Mouse (Mus musculus) ES-E14 (cell line): ENCODE measurements around the gene Gm6169. TPM values are rescaled to one million over a fixed set of nuclear protein-coding genes. Genes with fewer than 3 reads are reported as not detected.
"Not testable (repeated sequence)": the region's sequence is repeated elsewhere in the genome, so short reads cannot be mapped to it uniquely, and the experiment has no call there.

Experiments
- DNase-seq: peaks from one replicate; pipeline ENCODE4 v3.0.0-alpha.2; 2013; ENCODE audit warnings: low read depth, low spot score
- H3K27ac ChIP-seq: 2 replicates; pipeline ENCODE4 v1.5.1; 2012; ENCODE audit warnings: low read depth, mild to moderate bottlenecking, low read length, moderate library complexity, mixed read lengths; ENCODE audit not compliant: poor library complexity, insufficient read depth, severe bottlenecking
- H3K36me3 ChIP-seq: 2 replicates; pipeline ENCODE4 v1.6.1; 2012; ENCODE audit warnings: mild to moderate bottlenecking, low read length, moderate library complexity, mixed read lengths; ENCODE audit not compliant: control insufficient read depth, poor library complexity, insufficient read depth, severe bottlenecking
- H3K4me1 ChIP-seq, 2 experiments: fragments of 150-350 bp in 1 of 2; sonication (generic) in 1 of 2; 2 replicates each; pipeline ENCODE4 v1.6.1; 2012; ENCODE audit warnings: low read length in 2 of 2, mild to moderate bottlenecking in 1 of 2, mixed read lengths in 1 of 2; ENCODE audit not compliant: control insufficient read depth in 2 of 2, insufficient read depth in 2 of 2, poor library complexity in 1 of 2
- H3K4me3 ChIP-seq, 2 experiments: fragments of 150-350 bp in 1 of 2; sonication (generic) in 1 of 2; 2 replicates each; pipeline ENCODE4 v1.5.1; 2012; ENCODE audit warnings: low read length in 2 of 2, low read depth in 1 of 2, mild to moderate bottlenecking in 1 of 2, mixed read lengths in 1 of 2; ENCODE audit not compliant: insufficient read depth in 1 of 2, poor library complexity in 1 of 2, severe bottlenecking in 1 of 2
- H3K9ac ChIP-seq: 2 replicates; pipeline ENCODE4 v1.6.1; 2012; ENCODE audit warnings: low read depth, mild to moderate bottlenecking, low read length, mixed read lengths; ENCODE audit not compliant: poor library complexity, insufficient read depth, severe bottlenecking
- H3K9me3 ChIP-seq: fragments of 150-350 bp; sonication (generic); 2 replicates; pipeline ENCODE4 v1.6.1; 2012; ENCODE audit warnings: low read depth, mild to moderate bottlenecking, low read length; ENCODE audit not compliant: control insufficient read depth, insufficient read depth
- CHD2 ChIP-seq: IDR thresholded peaks from 2 replicates; pipeline ENCODE4 v1.6.1; 2014; ENCODE audit warnings: mild to moderate bottlenecking, low read depth, low read length, inconsistent platforms
- HCFC1 ChIP-seq: IDR thresholded peaks from 2 replicates; pipeline ENCODE4 v1.6.1; 2012; ENCODE audit warnings: low read length, inconsistent platforms, borderline replicate concordance; ENCODE audit not compliant: insufficient read depth
- MAFK ChIP-seq: IDR thresholded peaks from 2 replicates; pipeline ENCODE4 v1.6.1; 2014; ENCODE audit warnings: mild to moderate bottlenecking, low read depth, low read length, inconsistent platforms; ENCODE audit not compliant: insufficient read depth
- ZC3H11A ChIP-seq: IDR thresholded peaks from 2 replicates; pipeline ENCODE4 v1.6.1; 2012; ENCODE audit warnings: low read depth, mild to moderate bottlenecking, inconsistent platforms, low read length, borderline replicate concordance
- ZNF384 ChIP-seq: IDR thresholded peaks from 2 replicates; pipeline ENCODE4 v1.6.1; 2012; ENCODE audit warnings: low read depth, low read length, inconsistent platforms
- in situ Hi-C, 2 experiments: fragments of 600-800 bp; cut with MboI; formaldehyde crosslinking; loops; one replicate each; pipeline ENCODE4 v1.15.1; 2025; ENCODE audit warnings: low sequenced_read_pairs in 2 of 2, inconsistent platforms in 1 of 2; ENCODE audit not compliant: unreplicated experiment in 2 of 2
- total RNA-seq: library from RNA; depleted of rRNA; stranded (reverse); fragments of 300-350 nt; gene quantifications from 2 replicates; pipeline ENCODE4 v1.2.3, GENCODE M21; 2012

Gene Gm6169
- total RNA-seq, 1 experiment: 8.4 TPM

DNA sequence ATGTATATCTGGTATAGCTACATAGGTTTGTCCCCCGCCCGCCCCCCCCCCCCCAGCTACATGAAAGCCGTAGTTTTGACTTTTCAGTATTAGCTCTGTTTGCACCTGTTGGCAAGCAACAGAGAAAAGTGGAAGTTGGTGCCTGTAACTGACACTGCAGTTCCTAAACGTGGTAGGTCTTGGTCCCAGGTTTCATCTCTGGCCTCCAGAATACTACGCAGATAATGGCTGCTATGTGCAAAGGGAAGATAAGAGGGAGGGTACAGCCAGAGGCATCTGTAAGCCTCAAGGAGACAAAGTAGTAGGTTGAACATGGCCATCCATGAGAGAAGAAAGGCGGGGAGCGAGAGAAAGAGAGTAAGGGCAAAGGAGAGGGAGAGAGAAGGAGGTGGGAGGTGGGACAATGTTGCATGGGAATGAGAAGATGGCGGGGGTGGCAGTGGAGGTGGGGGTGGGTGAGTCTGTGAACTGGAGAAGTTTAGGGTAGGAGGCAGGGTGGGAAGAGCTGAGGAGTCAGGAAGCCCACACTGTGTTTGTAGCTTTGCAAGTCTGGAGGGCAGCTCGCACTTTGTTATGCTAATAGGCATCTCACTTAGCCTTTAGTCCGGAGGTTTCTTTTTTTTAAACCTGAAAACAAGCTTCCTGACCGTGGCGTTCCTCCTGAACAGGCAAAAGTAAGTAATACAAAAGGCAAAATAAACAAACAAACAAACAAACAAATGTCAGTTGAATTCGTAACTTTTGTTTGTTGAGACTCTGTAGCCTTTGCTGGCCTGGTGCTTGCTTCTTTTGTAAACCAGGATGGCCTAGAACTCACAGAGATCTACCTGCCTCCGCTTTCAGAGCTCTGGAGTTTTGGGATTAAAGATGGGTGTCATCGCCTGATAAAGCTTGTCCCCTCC, 32.1 kb downstream of the Gm6169 start, which contains the start of gene Fam169a:
Gene Fam169a, plus strand, starts transcription at position 638 of the 902 bp plus-strand sequence.
- Histone ChIP-seq H3K9ac (peak within 1 kb of the TSS; percentile 69; the same call in 1 of the 2 replicates), H3K27ac (peak within 1 kb of the TSS; percentile 96), H3K9me3 (no peaks in the 10 kb centered on the region), H3K4me1 (peaks cover 13 to 15% of the 10 kb centered on the region in 2 experiments), H3K36me3 (no peaks in the 10 kb centered on the region), H3K4me3 (peak within 1 kb of the TSS; percentile 57 to 66)
- DNase-seq: peak; percentile 77
- in situ Hi-C loops: no loop called here
- peak; percentile 88 for TF ChIP-seq ZNF384
- TF ChIP-seq MAFK: no peak

DNA sequence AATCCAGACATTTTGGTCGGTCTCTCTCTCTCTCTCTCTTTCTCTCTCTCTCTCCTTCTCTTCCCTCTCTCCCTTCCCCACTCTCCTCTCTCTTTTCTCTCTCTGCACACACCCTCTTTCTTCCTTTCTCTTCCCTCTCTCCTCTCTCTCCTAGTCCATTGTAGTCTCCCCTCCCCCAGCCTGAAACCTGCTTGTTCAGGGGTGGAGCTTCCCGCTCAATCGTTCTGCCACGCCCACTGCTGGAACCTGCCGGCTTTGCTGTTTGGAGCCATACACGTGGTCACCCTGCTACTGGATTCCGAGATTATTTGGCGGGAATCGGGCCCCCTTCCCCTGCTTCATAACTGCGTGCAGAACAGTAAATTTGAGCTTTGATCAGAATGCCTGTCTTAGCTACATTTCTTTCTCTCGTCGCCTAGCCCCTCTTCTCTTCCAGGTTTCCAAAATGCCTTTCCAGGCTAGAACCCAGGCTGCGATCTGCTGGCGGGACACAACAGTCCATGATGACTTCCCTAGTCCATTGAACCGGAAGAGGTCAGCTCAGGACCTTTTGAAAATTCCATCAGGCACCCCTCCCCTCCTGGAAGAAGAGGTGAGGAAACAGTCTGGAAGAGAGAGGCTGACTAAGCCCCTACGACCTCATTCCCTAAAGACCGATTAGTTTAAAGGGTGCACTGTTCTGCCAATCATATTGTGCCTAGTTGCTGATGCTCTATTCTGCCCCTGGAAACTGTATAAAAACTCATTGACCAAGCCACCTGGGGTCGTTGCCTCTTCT, 34.0 kb downstream of the Gm6169 start:
- not testable (repeated sequence) for H3K36me3 ChIP-seq

DNA sequence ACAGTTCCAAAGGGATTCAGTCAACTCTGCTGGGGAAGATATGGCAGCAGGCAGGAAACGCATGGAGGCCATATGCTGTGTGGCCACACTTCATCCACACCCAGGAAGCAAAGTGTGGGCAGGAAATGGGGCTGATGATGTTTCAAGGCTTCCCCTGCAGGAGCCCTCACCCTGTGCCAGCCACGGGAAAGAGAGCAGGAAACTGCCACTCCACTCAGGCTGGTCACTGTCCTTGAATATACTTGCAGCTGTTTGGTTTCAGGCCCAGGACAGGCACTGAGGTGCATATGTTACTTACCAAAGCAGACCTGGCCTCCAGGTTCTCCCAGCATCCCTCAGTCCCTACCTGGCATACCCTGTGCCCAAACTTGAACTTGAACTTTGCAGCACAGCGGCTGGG, 34.6 kb downstream of the Gm6169 start:
- in situ Hi-C loops: no loop called here
- Histone ChIP-seq H3K4me1 (peaks cover 9 to 11% of the 10 kb centered on the region in 2 experiments), H3K27ac (peak overlapping the region; percentile 76), H3K4me3 (peak overlapping the region; percentile 38 to 56; a peak in 3 of 4 replicates), H3K9me3 (no peaks in the 10 kb centered on the region), H3K36me3 (no peaks in the 10 kb centered on the region), H3K9ac (peak overlapping the region; percentile 77)
- no peak for DNase-seq
- TF ChIP-seq HCFC1: no peak
- TF ChIP-seq CHD2: no peak
- no peak for TF ChIP-seq ZC3H11A
- TF ChIP-seq ZNF384: no peak

More for the DNA sequence above, 34.0 kb downstream of the Gm6169 start:
- H3K27ac ChIP-seq: peak overlapping the region; percentile 85
- H3K4me1 ChIP-seq: peaks cover 12 to 13% of the 10 kb centered on the region in 2 experiments
- DNase-seq, in situ Hi-C loops, H3K9me3 ChIP-seq: not testable (repeated sequence)
- peak overlapping the region; percentile 38 to 56; a peak in 3 of 4 replicates for H3K4me3 ChIP-seq
- H3K9ac ChIP-seq: peak overlapping the region; percentile 79

DNA sequence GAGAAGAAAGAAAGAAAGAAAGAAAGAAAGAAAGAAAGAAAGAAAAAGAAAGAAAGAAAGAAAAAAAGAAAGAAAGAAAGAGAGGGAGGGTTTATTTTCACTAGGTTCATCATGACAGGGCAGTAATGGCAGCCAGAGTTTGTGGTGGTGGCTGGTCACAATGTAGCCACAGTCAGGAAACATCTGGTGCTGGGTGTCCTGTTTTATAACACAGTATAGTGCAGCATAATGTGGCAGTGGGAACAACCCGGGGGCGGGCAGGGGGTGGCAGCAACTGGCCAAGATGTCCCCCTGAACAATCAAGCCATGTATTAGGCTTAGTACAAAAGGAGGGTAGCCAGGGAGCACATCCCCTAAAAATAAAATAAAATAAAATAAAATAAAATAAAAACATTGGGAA, 35.6 kb downstream of the Gm6169 start:
- no peaks in the 10 kb centered on the region for H3K9me3 ChIP-seq
- H3K4me1 ChIP-seq: peaks cover 3 to 9% of the 10 kb centered on the region in 2 experiments
- H3K9ac ChIP-seq: no peak overlapping the region
- H3K4me3 ChIP-seq: no peak overlapping the region
- H3K27ac ChIP-seq: no peak overlapping the region; the same call in 1 of the 2 replicates
- TF ChIP-seq HCFC1: no peak
- no peak for TF ChIP-seq ZC3H11A
- no peak for TF ChIP-seq ZNF384
- no peak for TF ChIP-seq MAFK
- no peak for TF ChIP-seq CHD2
- DNase-seq: no peak
- in situ Hi-C loops: no loop called here
- H3K36me3 ChIP-seq: no peaks in the 10 kb centered on the region
